Comparison of ENCODE assay signal across 14 mouse cellular contexts in genomic region chrX:157698862-157699261, GRCm38 (mm10). TPM values are rescaled to one million over a fixed set of nuclear protein-coding genes. Genes with fewer than 3 reads are reported as not detected.
DNase-seq lines count a peak whose midpoint lies in the region; TF ChIP-seq lines count a peak whose summit lies in the region.
"Had no signal": no experiment of that assay in that cellular context is flagged by ENCODE, and none has a peak within 500 bp of the region (broad histone marks: within the 10 kb centered on the region; RNA-seq: fewer than 3 reads in every experiment).

Gene Smpx, plus strand, starts transcription at chrX:157698910.

- no peaks in the 10 kb centered on the region for H3K79me2 ChIP-seq in heart, adult 2 months (replicated peaks; ENCODE audit: control insufficient read depth, insufficient read depth, low read length)

- peak within 1 kb of the TSS; percentile 46 for H3K4me3 ChIP-seq in heart, adult 2 months
- H3K4me3 ChIP-seq in hindbrain, embryonic 10.5 days: no peak within 1 kb of the TSS
- H3K4me3 ChIP-seq in forebrain, embryonic 10.5 days: no peak within 1 kb of the TSS
- no peak within 1 kb of the TSS for H3K4me3 ChIP-seq in kidney, adult 2 months (ENCODE audit: insufficient read depth, low read depth, low read length)
- H3K4me3 ChIP-seq: forebrain, embryonic 12.5 days; liver, embryonic 15.5 days; midbrain, embryonic 13.5 days; neural tube, embryonic 13.5 days had no signal

- WGBS in heart, adult 2 months: 39% methylated on average over 8 of the region's 8 CpGs
- WGBS in hindbrain, embryonic 10.5 days: 72% methylated on average over 8 of the region's 8 CpGs
- 59% methylated on average over 8 of the region's 8 CpGs for WGBS in forebrain, embryonic 10.5 days
- 53% methylated on average over 8 of the region's 8 CpGs for WGBS in kidney, adult 2 months

- H3K27ac ChIP-seq in heart, adult 2 months: peak within 1 kb of the TSS; percentile 81
- H3K27ac ChIP-seq in hindbrain, embryonic 10.5 days: no peak within 1 kb of the TSS
- H3K27ac ChIP-seq in forebrain, embryonic 10.5 days: no peak within 1 kb of the TSS
- no peak within 1 kb of the TSS for H3K27ac ChIP-seq in kidney, adult 2 months (ENCODE audit: insufficient read depth, low read depth, low read length)
- H3K27ac ChIP-seq: forebrain, embryonic 12.5 days; liver, embryonic 15.5 days; midbrain, embryonic 13.5 days; neural tube, embryonic 13.5 days had no signal

- no peak for TF ChIP-seq EP300 in heart, adult 2 months (IDR thresholded peaks at IDR 0.05; ENCODE audit: insufficient read depth, low read depth, low read length)

- H3K27me3 ChIP-seq in heart, adult 2 months (ENCODE audit: control insufficient read depth, insufficient read depth, low read length): no peaks in the 10 kb centered on the region
- H3K27me3 ChIP-seq in hindbrain, embryonic 10.5 days (ENCODE audit: insufficient read depth, poor library complexity, severe bottlenecking): no peaks in the 10 kb centered on the region
- H3K27me3 ChIP-seq in forebrain, embryonic 10.5 days (ENCODE audit: poor library complexity, severe bottlenecking): peaks cover 60% of the 10 kb centered on the region
- H3K27me3 ChIP-seq in kidney, adult 2 months (replicated peaks; ENCODE audit: control insufficient read depth, insufficient read depth, low read length): no peaks in the 10 kb centered on the region
- H3K27me3 ChIP-seq: forebrain, embryonic 12.5 days; liver, embryonic 15.5 days; midbrain, embryonic 13.5 days; neural tube, embryonic 13.5 days had no signal

- H3K36me3 ChIP-seq in heart, adult 2 months (ENCODE audit: control insufficient read depth, insufficient read depth, low read length): no peaks in the 10 kb centered on the region
- H3K36me3 ChIP-seq in hindbrain, embryonic 10.5 days: no peaks in the 10 kb centered on the region
- H3K36me3 ChIP-seq in forebrain, embryonic 10.5 days (replicated peaks): no peaks in the 10 kb centered on the region
- no peaks in the 10 kb centered on the region for H3K36me3 ChIP-seq in kidney, adult 2 months (ENCODE audit: control insufficient read depth, insufficient read depth, low read length)
- H3K36me3 ChIP-seq: forebrain, embryonic 12.5 days; liver, embryonic 15.5 days; midbrain, embryonic 13.5 days; neural tube, embryonic 13.5 days had no signal

- H3K4me1 ChIP-seq in heart, adult 2 months (ENCODE audit: control insufficient read depth, insufficient read depth, low read length): no peaks in the 10 kb centered on the region; the same call in 1 of the 2 replicates
- H3K4me1 ChIP-seq in hindbrain, embryonic 10.5 days (replicated peaks): no peaks in the 10 kb centered on the region
- no peaks in the 10 kb centered on the region for H3K4me1 ChIP-seq in forebrain, embryonic 10.5 days
- no peaks in the 10 kb centered on the region; the same call in 1 of the 2 replicates for H3K4me1 ChIP-seq in kidney, adult 2 months (ENCODE audit: control insufficient read depth, insufficient read depth, low read length)
- H3K4me1 ChIP-seq: forebrain, embryonic 12.5 days; liver, embryonic 15.5 days; midbrain, embryonic 13.5 days; neural tube, embryonic 13.5 days had no signal

- DNase-seq in adrenal gland, postnatal 10 days: no peak
- DNase-seq in adrenal gland, postnatal 4 days (ENCODE audit: low spot score in 2 of 2): no peak
- DNase-seq in heart, adult 2 months: peak in 1 of 2 experiments; percentile 8
- no peak for DNase-seq in heart, postnatal 25 days (ENCODE audit: low spot score)
- DNase-seq in hindbrain, embryonic 10.5 days (ENCODE audit: low spot score): no peak
- no peak for DNase-seq in forebrain, embryonic 10.5 days (ENCODE audit: extremely low spot score, low spot score)
- DNase-seq in kidney, adult 2 months: no peak
- DNase-seq: kidney, postnatal 36 days; right cerebral cortex, postnatal 25 days had no signal

- H3K9ac ChIP-seq in heart, adult 2 months (ENCODE audit: low read depth, low read length): peak within 1 kb of the TSS; percentile 41; the same call in 1 of the 2 replicates
- H3K9ac ChIP-seq: forebrain, embryonic 12.5 days; liver, embryonic 15.5 days; midbrain, embryonic 13.5 days; neural tube, embryonic 13.5 days had no signal

- intact Hi-C loops in heart, adult 2 months (cut with DNase I): no loop called here
- intact Hi-C loops in heart, postnatal 25 days (cut with DNase I): no loop called here

- no peaks in the 10 kb centered on the region for H3K9me3 ChIP-seq in hindbrain, embryonic 10.5 days
- no peaks in the 10 kb centered on the region for H3K9me3 ChIP-seq in forebrain, embryonic 10.5 days
- H3K9me3 ChIP-seq: forebrain, embryonic 12.5 days; liver, embryonic 15.5 days; midbrain, embryonic 13.5 days; neural tube, embryonic 13.5 days had no signal

- TF ChIP-seq POLR2A in heart, adult 2 months (IDR thresholded peaks at IDR 0.05; ENCODE audit: insufficient read depth, low read depth, low read length): peak; percentile 57
- no peak for TF ChIP-seq POLR2A in kidney, adult 2 months (IDR thresholded peaks at IDR 0.05; ENCODE audit: low read depth, low read length)

- TF ChIP-seq CTCF in heart, adult 2 months (IDR thresholded peaks at IDR 0.05): no peak
- TF ChIP-seq CTCF in kidney, adult 2 months (conservative IDR thresholded peaks at IDR 0.05; ENCODE audit: insufficient read depth, insufficient read length, low read depth, low read length): no peak

RNA-seq across cellular contexts. Expression of gene Smpx, which starts in this region (rescaled TPM):
- total RNA-seq in adrenal gland, postnatal 10 days (2021): 10 to 100 TPM; 18.6 to 63.5 TPM
- 10 to 100 TPM; 20.2 to 30.5 TPM for total RNA-seq in adrenal gland, postnatal 4 days (2021)
- 100 to 1,000 TPM; 347 to 358 TPM for total RNA-seq in heart, adult 2 months (2021)
- polyA plus RNA-seq in heart, adult 2 months (2012; rRNA removed): 194 and 339 TPM in 2 replicates
- 100 to 1,000 TPM; 393 to 458 TPM for total RNA-seq in heart, postnatal 25 days (2021)
- 0.55 TPM in 1 of 2 replicates, not detected in the other for polyA plus RNA-seq in hindbrain, embryonic 10.5 days (2016; fragmentation: Nextera tagmentation; extraction: Ambion mirVana)
- polyA plus RNA-seq in forebrain, embryonic 10.5 days (2016; fragmentation: Nextera tagmentation; extraction: Ambion mirVana): not detected in 2 replicates
- polyA plus RNA-seq in kidney, adult 2 months (2012; rRNA removed): 0.62 and 3.3 TPM in 2 replicates
- total RNA-seq: left cerebral cortex, adult 8-10 months had no signal
- polyA plus RNA-seq: forebrain, embryonic 12.5 days; midbrain, embryonic 13.5 days had no signal

Comparison
In these comparisons a context has a peak if more than half of its experiments do, and no peak if none do; other contexts are left out.
1. RNA of gene Smpx (total RNA-seq): 393 to 458 TPM in heart, postnatal 25 days and 347 to 358 TPM in heart, adult 2 months; 18.6 to 63.5 TPM in adrenal gland, postnatal 10 days and 20.2 to 30.5 TPM in adrenal gland, postnatal 4 days; every median in the first group is over 4 times any median in the second.
2. RNA of gene Smpx (polyA plus RNA-seq): 194 to 339 TPM in heart, adult 2 months; 0.62 to 3.3 TPM in kidney, adult 2 months, 0.55 TPM in hindbrain, embryonic 10.5 days and not detected in forebrain, embryonic 10.5 days; every median in the first group is over 10 times any median in the second.